ENCODE assay signal across 7 mouse cellular contexts in the genomic region with DNA sequence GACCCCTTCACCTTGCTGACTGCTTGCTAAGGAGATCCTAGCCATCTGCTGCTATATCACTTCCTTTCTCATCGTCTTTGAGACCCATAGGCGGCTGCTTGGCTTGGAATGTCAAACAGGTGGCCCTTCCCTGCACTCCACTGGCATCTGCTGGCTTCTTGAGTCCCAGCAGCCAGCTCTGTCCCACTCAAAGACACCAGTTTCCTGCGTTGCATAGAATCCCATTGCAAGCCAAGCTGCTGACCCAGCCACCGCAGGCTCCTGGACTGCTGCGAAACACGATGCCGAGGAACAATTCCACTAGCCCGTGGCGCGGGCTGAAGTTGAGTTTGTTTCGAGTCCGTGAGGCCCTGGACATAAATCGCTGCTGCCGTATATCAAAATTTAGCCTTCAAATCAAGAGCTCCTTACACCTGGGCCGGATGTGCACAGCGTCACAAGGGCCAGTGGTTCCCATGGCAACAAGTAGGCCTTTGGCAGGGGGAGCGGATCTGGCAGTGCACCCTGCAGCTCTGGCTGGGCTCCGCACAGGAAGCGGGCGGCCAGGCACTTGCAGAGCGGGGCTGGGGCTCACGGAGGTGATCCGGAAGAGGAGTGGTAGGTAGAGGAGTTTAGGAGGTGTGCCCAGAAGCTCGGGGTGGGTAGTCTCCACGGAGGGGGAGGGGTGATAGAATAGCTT. TPM values are rescaled to one million over a fixed set of nuclear protein-coding genes. Genes with fewer than 3 reads are reported as not detected.
A peak's percentile ranks its signal among the peaks of the same experiment; 100 is the strongest.
DNase-seq lines count a peak whose midpoint lies in the region; ATAC-seq and TF ChIP-seq lines count a peak whose summit lies in the region.

Gene Fndc11, plus strand, starts transcription at position 476 of the 679 bp plus-strand sequence.

- peak within 1 kb of the TSS; percentile 28; the same call in 1 of the 2 replicates for H3K9ac ChIP-seq in heart, embryonic 14.5 days (ENCODE audit: low read length)
- H3K9ac ChIP-seq in kidney, embryonic 16.5 days (replicated peaks; ENCODE audit: low read length) = peak within 1 kb of the TSS; percentile 58
- 0 out of 2 replicates have a peak within 1 kb of the TSS, but pooled peaks have one; percentile 20 for H3K9ac ChIP-seq in limb, embryonic 15.5 days
- peak within 1 kb of the TSS; percentile 17; the same call in 1 of the 2 replicates for H3K9ac ChIP-seq in midbrain, embryonic 16.5 days (ENCODE audit: low read depth, low read length)

- no peak for TF ChIP-seq CTCF in bone marrow macrophage, adult 2 months (IDR thresholded peaks at IDR 0.05; ENCODE audit: low read depth, low read length)

- peak within 1 kb of the TSS; percentile 70 for H3K4me2 ChIP-seq in heart, embryonic 14.5 days (ENCODE audit: low read length)
- peak within 1 kb of the TSS; percentile 69 for H3K4me2 ChIP-seq in kidney, embryonic 16.5 days (replicated peaks; ENCODE audit: low read depth, low read length)
- peak within 1 kb of the TSS; percentile 58 for H3K4me2 ChIP-seq in limb, embryonic 15.5 days
- peak within 1 kb of the TSS; percentile 56 for H3K4me2 ChIP-seq in midbrain, embryonic 16.5 days (ENCODE audit: low read length)

- peaks cover 8% of the 10 kb centered on the region for H3K4me1 ChIP-seq in bone marrow macrophage, adult 2 months (ENCODE audit: control insufficient read depth, insufficient read depth, low read length)
- H3K4me1 ChIP-seq in heart, embryonic 14.5 days (ENCODE audit: control insufficient read depth in 2 of 2, insufficient read depth in 2 of 2, low read length in 2 of 2) = peaks cover 8 to 11% of the 10 kb centered on the region in 2 experiments; a peak in 3 of 4 replicates
- peaks cover 16% of the 10 kb centered on the region for H3K4me1 ChIP-seq in kidney, embryonic 16.5 days (ENCODE audit: insufficient read depth, low read length)
- H3K4me1 ChIP-seq in limb, embryonic 15.5 days = peaks cover 11% of the 10 kb centered on the region
- peaks cover 8% of the 10 kb centered on the region; the same call in 1 of the 2 replicates for H3K4me1 ChIP-seq in midbrain, embryonic 16.5 days (ENCODE audit: control insufficient read depth, insufficient read depth, low read length)

- H3K27ac ChIP-seq in bone marrow macrophage, adult 2 months (ENCODE audit: insufficient read depth, low read depth, low read length) = no peak within 1 kb of the TSS
- peak within 1 kb of the TSS in 1 of 2 experiments; percentile 34; a peak in 1 of 4 replicates for H3K27ac ChIP-seq in heart, embryonic 14.5 days (replicated peaks in 1 of 2; ENCODE audit: control insufficient read depth in 1 of 2, insufficient read depth in 1 of 2, low read depth in 2 of 2, low read length in 2 of 2)
- peak within 1 kb of the TSS; percentile 89 for H3K27ac ChIP-seq in kidney, embryonic 16.5 days (ENCODE audit: low read length)
- peak within 1 kb of the TSS; percentile 83 for H3K27ac ChIP-seq in limb, embryonic 15.5 days
- peak within 1 kb of the TSS; percentile 47; the same call in 1 of the 2 replicates for H3K27ac ChIP-seq in midbrain, embryonic 16.5 days (ENCODE audit: low read length)

- peak; percentile 79 for ATAC-seq in heart, embryonic 14.5 days (ENCODE audit: insufficient number of reproducible peaks, insufficient read depth, low FRiP score, low read depth)
- ATAC-seq in kidney, embryonic 16.5 days (ENCODE audit: low FRiP score, low TSS enrichment) = peak; percentile 94
- peak; percentile 81 for ATAC-seq in limb, embryonic 15.5 days (ENCODE audit: insufficient number of reproducible peaks, low FRiP score, low TSS enrichment, low read depth)
- ATAC-seq in midbrain, embryonic 16.5 days = peak; percentile 96

- WGBS in heart, embryonic 14.5 days = 3% methylated on average over 25 of the region's 25 CpGs
- WGBS in kidney, embryonic 16.5 days = under 1% methylated on average over 25 of the region's 25 CpGs
- under 1% methylated on average over 25 of the region's 25 CpGs for WGBS in limb, embryonic 15.5 days
- 2% methylated on average over 25 of the region's 25 CpGs for WGBS in midbrain, embryonic 16.5 days

- H3K4me3 ChIP-seq in bone marrow macrophage, adult 2 months (ENCODE audit: insufficient read depth, low read length) = peak within 1 kb of the TSS; percentile 46
- peak within 1 kb of the TSS; percentile 11 to 35; a peak in 3 of 4 replicates for H3K4me3 ChIP-seq in heart, embryonic 14.5 days (ENCODE audit: control insufficient read depth in 1 of 2, insufficient read depth in 1 of 2, low read depth in 1 of 2, low read length in 2 of 2)
- H3K4me3 ChIP-seq in kidney, embryonic 16.5 days (ENCODE audit: low read length) = peak within 1 kb of the TSS; percentile 43
- peak within 1 kb of the TSS; percentile 35 for H3K4me3 ChIP-seq in limb, embryonic 15.5 days
- H3K4me3 ChIP-seq in midbrain, embryonic 16.5 days (ENCODE audit: low read depth, low read length) = peak within 1 kb of the TSS; percentile 29

- TF ChIP-seq POLR2A in bone marrow macrophage, adult 2 months (IDR thresholded peaks at IDR 0.05; ENCODE audit: borderline replicate concordance, low read depth, low read length) = no peak

- peak; percentile 40 for DNase-seq in fibroblast of lung, adult 2 months (ENCODE audit: low read depth)
- DNase-seq in spleen, postnatal 14 days (ENCODE audit: low spot score in 2 of 2) = peak; percentile 60 to 72

- H3K9me3 ChIP-seq in heart, embryonic 14.5 days (ENCODE audit: control insufficient read depth, low read length) = no peaks in the 10 kb centered on the region
- no peaks in the 10 kb centered on the region for H3K9me3 ChIP-seq in kidney, embryonic 16.5 days (ENCODE audit: low read length)
- no peaks in the 10 kb centered on the region for H3K9me3 ChIP-seq in limb, embryonic 15.5 days
- H3K9me3 ChIP-seq in midbrain, embryonic 16.5 days (replicated peaks; ENCODE audit: control insufficient read depth, low read length, poor library complexity, severe bottlenecking) = no peaks in the 10 kb centered on the region

- H3K27me3 ChIP-seq in heart, embryonic 14.5 days (ENCODE audit: control insufficient read depth, insufficient read depth, low read length) = peaks cover 4% of the 10 kb centered on the region; the same call in 1 of the 2 replicates
- no peaks in the 10 kb centered on the region for H3K27me3 ChIP-seq in kidney, embryonic 16.5 days (ENCODE audit: insufficient read depth, low read length)
- no peaks in the 10 kb centered on the region for H3K27me3 ChIP-seq in limb, embryonic 15.5 days
- H3K27me3 ChIP-seq in midbrain, embryonic 16.5 days (ENCODE audit: control insufficient read depth, insufficient read depth, low read depth, low read length) = no peaks in the 10 kb centered on the region

- no peaks in the 10 kb centered on the region for H3K36me3 ChIP-seq in heart, embryonic 14.5 days (ENCODE audit: control insufficient read depth, insufficient read depth, low read length)
- no peaks in the 10 kb centered on the region for H3K36me3 ChIP-seq in kidney, embryonic 16.5 days (ENCODE audit: insufficient read depth, low read length)
- H3K36me3 ChIP-seq in limb, embryonic 15.5 days = no peaks in the 10 kb centered on the region
- no peaks in the 10 kb centered on the region for H3K36me3 ChIP-seq in midbrain, embryonic 16.5 days (ENCODE audit: control insufficient read depth, insufficient read depth, low read length)

RNA-seq across cellular contexts. Expression of gene Fndc11, which starts in this region (rescaled TPM):
- not detected in 2 replicates for polyA plus RNA-seq in bone marrow macrophage, adult 2 months (2012; ENCODE audit: insufficient read depth, insufficient read length, missing spikeins)
- not detected in 2 replicates for polyA plus RNA-seq in heart, embryonic 14.5 days (2014; fragmentation: Nextera tagmentation; extraction: Ambion mirVana)
- polyA plus RNA-seq in kidney, embryonic 16.5 days (2015; fragmentation: Nextera tagmentation; extraction: Ambion mirVana) = 0.26 and 0.59 TPM in 2 replicates
- 0.14 and 0.25 TPM in 2 replicates for polyA plus RNA-seq in limb, embryonic 15.5 days (2015; fragmentation: Nextera tagmentation; extraction: Ambion mirVana)
- polyA plus RNA-seq in midbrain, embryonic 16.5 days (2015; fragmentation: Nextera tagmentation; extraction: Ambion mirVana) = 0.41 and 0.42 TPM in 2 replicates

Comparison
In these comparisons a context has a peak if more than half of its experiments do, and no peak if none do; other contexts are left out.
1. Peak in ATAC-seq, H3K4me3 ChIP-seq, H3K9ac ChIP-seq and H3K4me2 ChIP-seq in heart, embryonic 14.5 days; RNA of the gene not detected or under 1 TPM.
2. Peak in ATAC-seq, H3K4me3 ChIP-seq, H3K27ac ChIP-seq, H3K9ac ChIP-seq and H3K4me2 ChIP-seq in kidney, embryonic 16.5 days; RNA of the gene not detected or under 1 TPM.
3. Peak in ATAC-seq, H3K4me3 ChIP-seq, H3K27ac ChIP-seq, H3K9ac ChIP-seq and H3K4me2 ChIP-seq in limb, embryonic 15.5 days; RNA of the gene not detected or under 1 TPM.
4. Peak in ATAC-seq, H3K4me3 ChIP-seq, H3K27ac ChIP-seq, H3K9ac ChIP-seq and H3K4me2 ChIP-seq in midbrain, embryonic 16.5 days; RNA of the gene not detected or under 1 TPM.